Mouse (Mus musculus) embryonic fibroblast, embryonic 13.5 days (primary cell): ENCODE results near the gene Gosr2. TPM values are rescaled to one million over a fixed set of nuclear protein-coding genes. Genes with fewer than 3 reads are reported as not detected.

Experiments
- H3K27ac ChIP-seq: 2 replicates; pipeline ENCODE4 v1.5.1; 2012; ENCODE audit warnings: low read length, control low read depth, inconsistent platforms; ENCODE audit not compliant: insufficient read depth
- H3K4me1 ChIP-seq: 2 replicates; pipeline ENCODE4 v1.6.1; 2011; ENCODE audit warnings: low read length; ENCODE audit not compliant: control insufficient read depth, insufficient read depth
- H3K4me3 ChIP-seq: 2 replicates; pipeline ENCODE4 v1.5.1; 2011; ENCODE audit warnings: mild to moderate bottlenecking, control low read depth, low read length; ENCODE audit not compliant: insufficient read depth
- CTCF ChIP-seq: IDR thresholded peaks from 2 replicates; pipeline ENCODE4 v1.5.1; 2011; ENCODE audit warnings: mild to moderate bottlenecking, control low read depth, low read length, moderate library complexity, borderline replicate concordance; ENCODE audit not compliant: insufficient read depth
- POLR2A ChIP-seq: IDR thresholded peaks from 2 replicates; pipeline ENCODE4 v1.6.1; 2011; ENCODE audit warnings: low read depth, mild to moderate bottlenecking, control low read depth, low read length, moderate library complexity
- polyA plus RNA-seq: library from polyadenylated mRNA; stranded (reverse); fragments of >200 nt; gene quantifications from 2 replicates; pipeline ENCODE4 v1.2.4, GENCODE M21; 2011; ENCODE audit warnings: low read depth; ENCODE audit not compliant: missing spikeins, insufficient read length

The Gosr2 gene
- polyA plus RNA-seq, 1 experiment: 110 TPM

DNA sequence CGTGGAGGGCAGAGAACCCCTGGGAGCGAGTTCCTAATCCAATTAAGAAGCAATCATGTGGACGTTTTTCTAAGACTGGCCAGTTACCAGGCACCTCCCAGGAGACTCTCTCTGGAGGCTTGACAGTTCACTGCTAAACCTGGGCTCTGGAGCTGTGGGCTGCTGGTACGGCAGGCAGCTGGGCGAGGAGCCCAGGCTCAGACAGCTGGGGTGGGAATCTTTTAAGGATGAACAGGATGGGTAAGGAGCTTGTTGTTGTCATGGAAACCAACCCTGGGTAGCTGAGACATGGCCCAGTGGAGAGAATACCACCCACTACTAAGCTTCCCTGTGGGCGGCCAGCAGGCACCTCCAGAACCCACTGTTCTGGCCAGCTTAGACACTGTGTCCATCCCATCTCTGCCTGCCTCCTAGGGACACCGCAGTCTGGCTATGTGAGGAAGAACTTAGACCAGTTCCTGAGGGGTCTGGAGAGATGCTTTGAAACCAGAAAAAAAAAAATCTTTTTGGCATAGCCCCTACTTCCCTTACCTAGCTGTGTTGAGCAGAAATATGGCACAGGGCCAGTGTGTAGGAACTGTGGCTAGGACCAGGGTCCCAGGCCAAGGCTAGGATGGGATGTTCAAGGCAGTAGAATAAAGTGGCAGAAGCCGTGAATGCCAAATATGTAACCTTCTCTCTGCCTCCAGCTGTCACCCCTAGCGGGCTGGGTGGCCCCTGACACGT, 31.4 kb downstream of the Gosr2 start:
- Histone ChIP-seq H3K4me1 (no peaks in the 10 kb centered on the region), H3K4me3 (no peak overlapping the region), H3K27ac (no peak overlapping the region)
- TF ChIP-seq CTCF: no peak
- no peak for TF ChIP-seq POLR2A

DNA sequence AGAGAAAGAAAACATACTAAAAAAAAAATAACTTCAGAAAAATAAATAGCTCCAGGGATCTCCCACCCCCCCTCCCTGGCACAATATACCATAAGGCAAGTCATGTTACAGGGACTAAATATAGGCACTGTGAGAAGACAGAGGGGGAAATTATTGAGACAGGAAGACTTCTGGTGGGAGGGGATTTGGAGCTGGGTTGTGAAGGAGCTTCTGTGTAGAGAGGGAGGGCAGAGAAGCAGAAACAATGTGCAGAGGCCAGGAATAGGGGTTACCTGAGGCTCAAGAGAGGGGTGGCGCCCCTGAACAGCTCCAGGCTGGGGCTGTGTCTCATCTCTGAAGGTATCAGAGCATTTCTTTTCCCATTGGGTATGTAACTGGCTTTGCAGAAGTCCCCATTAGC, 32.0 kb downstream of the Gosr2 start:
- no peak for TF ChIP-seq POLR2A
- TF ChIP-seq CTCF: no peak
- no peaks in the 10 kb centered on the region for H3K4me1 ChIP-seq
- no peak overlapping the region for H3K4me3 ChIP-seq
- H3K27ac ChIP-seq: no peak overlapping the region

DNA sequence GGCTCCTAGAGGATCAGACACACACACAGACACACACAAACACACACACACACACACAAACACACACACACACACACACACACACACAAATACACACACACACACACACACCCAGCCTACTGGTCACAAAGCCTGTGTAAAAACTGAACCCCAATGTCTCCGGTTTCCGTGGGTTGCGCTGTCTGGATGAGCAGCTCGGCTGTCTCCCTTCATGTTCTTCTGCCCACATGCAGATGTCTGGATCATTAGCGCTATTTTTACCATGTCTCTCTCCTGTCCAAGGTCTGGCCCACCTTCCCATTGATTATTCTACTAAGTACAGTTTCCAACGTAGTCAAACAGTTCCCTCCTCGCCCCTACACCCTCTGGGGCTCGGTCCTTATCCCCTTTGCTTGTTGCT, 34.6 kb downstream of the Gosr2 start:
- TF ChIP-seq POLR2A (no peak), CTCF (no peak)
- no peak overlapping the region for H3K27ac ChIP-seq
- H3K4me1 ChIP-seq: no peaks in the 10 kb centered on the region
- H3K4me3 ChIP-seq: no peak overlapping the region

DNA sequence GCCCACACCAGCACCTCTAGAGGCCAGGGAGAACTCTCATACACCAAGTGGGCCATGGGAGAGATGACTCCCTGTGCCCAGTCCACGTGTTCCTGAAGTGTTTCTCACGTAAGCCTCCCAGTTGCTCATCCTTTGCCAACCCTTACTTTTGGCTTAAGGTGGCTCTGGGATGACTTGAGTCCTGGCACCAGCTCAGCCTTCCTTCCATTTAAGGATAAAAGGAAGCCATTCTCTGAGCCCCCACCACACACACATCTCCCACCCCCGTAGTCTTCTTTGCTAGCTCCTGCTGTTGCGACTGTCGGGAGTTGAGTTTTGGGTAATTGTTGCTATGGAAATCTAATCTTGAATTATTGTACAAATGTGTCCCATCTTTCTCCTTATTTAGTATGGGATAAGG, 35.2 kb downstream of the Gosr2 start:
- Histone ChIP-seq H3K4me3 (no peak overlapping the region), H3K4me1 (no peaks in the 10 kb centered on the region), H3K27ac (no peak overlapping the region)
- TF ChIP-seq CTCF (no peak), POLR2A (no peak)

DNA sequence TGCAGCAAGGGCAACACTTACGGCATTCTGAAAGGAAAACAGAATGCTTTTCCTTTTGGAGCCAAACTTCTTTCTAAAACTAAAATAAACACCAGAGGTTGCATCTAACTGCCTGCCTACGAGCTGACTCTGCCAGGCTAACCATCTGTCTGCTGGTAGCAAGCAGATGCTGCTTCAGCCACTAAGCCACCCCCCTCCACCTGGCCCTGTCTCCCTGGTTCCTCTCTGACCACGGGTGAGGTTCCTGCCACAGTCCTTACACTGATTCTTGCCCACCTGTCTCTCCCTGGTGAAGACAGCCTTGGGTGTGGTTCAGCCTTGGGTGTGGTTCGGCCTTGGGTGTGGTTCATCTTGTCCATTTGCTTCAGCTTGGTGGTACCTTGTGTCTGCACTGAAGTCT, 35.8 kb downstream of the Gosr2 start:
- no peaks in the 10 kb centered on the region for H3K4me1 ChIP-seq
- H3K4me3 ChIP-seq: no peak overlapping the region
- TF ChIP-seq POLR2A (no peak), CTCF (no peak)
- H3K27ac ChIP-seq: no peak overlapping the region

DNA sequence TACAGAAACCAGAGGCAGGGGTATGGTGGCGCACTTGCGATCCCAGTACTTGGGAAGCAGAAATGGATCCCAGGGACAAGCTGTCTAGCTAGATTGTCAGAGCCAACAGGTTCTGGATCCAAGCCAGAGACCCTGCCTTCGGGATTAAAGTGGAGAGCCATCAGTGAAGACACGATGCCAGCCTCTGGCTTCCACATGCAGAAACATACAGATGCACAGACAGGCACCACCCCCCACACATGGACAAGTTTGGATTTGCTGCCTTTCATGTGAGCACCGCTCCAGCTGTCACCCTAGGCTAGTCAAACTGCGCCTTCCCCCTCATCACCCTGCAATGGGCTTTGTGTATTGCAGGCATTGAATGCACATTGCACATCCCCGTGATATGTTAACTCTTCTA, 39.5 kb downstream of the Gosr2 start:
- no peak overlapping the region for H3K27ac ChIP-seq
- TF ChIP-seq POLR2A: no peak
- no peak overlapping the region for H3K4me3 ChIP-seq
- no peaks in the 10 kb centered on the region for H3K4me1 ChIP-seq

DNA sequence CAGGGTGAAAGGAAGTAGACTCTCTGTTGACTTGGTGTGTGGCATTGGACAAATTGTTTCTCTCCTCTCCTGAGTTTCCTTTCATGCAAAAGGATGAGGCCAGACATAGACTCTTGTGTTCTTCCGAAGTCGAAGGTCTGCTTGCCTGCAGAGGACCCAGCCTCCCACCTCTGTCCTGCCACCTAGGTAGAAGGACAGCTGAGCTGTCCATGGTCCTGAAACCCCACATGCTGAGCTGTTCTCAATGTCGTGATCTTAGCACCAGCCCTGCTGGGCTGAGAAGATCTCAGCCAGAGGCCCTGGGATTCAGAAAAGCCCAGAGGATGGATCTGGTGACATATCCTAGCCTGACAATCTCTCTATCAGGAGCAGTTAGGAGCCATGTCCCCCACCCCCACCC, 41.2 kb downstream of the Gosr2 start:
- H3K27ac ChIP-seq: no peak overlapping the region
- H3K4me1 ChIP-seq: no peaks in the 10 kb centered on the region
- TF ChIP-seq CTCF (no peak), POLR2A (no peak)
- no peak overlapping the region for H3K4me3 ChIP-seq

DNA sequence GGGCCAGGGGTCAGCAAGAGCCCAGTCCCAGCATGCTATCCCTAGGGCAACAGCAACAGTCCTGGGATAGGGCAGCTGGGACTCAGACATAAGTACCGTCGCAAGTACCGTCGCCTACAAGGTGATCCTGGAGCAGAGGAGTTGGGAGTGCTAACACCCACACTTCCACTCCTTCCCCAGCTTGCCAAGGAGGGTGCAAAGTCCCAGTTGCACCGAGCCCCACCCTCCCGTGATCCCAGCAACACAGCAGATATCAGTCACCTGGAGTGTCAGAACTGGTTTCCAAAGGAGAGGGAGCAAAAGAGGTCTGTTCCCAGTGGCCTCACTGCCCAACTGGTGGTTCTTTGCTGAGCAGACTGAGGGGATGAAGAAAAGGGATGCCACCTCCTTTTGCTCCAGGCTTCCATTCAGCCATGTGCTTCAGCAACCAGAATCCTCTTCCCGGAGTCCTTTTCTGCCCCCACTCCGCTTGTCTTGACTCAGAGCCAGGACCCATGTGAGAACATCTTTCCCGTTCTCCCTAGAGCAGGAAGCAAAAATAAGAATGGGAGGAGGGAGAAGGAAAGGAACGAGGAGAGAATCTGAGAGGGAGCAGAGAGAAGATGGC, 44.2 kb downstream of the Gosr2 start:
- Histone ChIP-seq H3K27ac (no peak overlapping the region), H3K4me1 (no peaks in the 10 kb centered on the region), H3K4me3 (no peak overlapping the region)
- TF ChIP-seq CTCF (no peak), POLR2A (no peak)

DNA sequence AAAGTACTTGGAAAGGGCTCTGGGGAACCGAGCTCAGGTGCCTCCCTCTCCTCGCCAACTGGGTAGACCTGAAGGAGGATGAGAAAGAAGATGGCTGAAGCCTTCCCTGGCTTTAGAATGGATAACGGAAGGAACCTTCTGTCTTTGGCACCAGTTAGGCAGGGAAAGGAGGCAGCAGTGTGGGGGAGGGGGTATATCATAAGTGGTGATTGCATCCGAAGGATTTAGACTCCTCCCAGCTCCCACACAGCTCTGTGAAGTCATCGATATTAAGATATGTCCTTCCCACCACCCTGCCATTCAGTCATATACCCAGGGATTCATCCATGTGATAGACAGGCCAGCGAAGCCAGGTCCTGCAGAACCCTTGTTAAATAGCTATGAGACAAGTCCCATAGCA, 46.3 kb downstream of the Gosr2 start:
- no peak for TF ChIP-seq CTCF
- no peak for TF ChIP-seq POLR2A
- Histone ChIP-seq H3K27ac (no peak overlapping the region), H3K4me1 (no peaks in the 10 kb centered on the region), H3K4me3 (no peak overlapping the region)

DNA sequence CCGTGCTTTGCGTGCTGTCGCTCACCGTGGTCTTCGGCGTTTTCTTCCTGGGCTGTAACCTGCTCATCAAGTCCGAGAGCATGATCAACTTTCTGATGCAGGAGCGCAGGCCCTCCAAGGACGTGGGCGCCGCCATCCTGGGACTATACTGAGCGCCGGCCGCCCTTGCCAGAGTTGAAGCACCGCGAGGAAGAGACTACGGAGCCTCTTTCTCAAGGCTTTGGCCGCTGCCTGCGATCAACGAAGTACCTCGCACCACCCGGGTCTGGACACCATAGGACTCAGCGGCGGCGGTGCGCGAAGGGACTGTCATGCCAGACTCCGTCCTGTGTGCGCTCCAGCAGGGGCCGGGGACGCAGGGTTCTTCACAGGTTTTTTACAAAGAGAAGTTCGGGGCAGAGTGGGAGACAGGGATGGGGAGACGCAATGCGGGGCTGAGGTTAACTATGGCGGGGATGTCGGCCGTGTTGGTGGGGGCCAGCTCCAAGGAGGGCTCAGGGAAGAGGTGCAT, 47.7 kb downstream of the Gosr2 start:
- TF ChIP-seq POLR2A (no peak), CTCF (no peak)
- H3K4me1 ChIP-seq: no peaks in the 10 kb centered on the region
- no peak overlapping the region for H3K4me3 ChIP-seq
- H3K27ac ChIP-seq: no peak overlapping the region

DNA sequence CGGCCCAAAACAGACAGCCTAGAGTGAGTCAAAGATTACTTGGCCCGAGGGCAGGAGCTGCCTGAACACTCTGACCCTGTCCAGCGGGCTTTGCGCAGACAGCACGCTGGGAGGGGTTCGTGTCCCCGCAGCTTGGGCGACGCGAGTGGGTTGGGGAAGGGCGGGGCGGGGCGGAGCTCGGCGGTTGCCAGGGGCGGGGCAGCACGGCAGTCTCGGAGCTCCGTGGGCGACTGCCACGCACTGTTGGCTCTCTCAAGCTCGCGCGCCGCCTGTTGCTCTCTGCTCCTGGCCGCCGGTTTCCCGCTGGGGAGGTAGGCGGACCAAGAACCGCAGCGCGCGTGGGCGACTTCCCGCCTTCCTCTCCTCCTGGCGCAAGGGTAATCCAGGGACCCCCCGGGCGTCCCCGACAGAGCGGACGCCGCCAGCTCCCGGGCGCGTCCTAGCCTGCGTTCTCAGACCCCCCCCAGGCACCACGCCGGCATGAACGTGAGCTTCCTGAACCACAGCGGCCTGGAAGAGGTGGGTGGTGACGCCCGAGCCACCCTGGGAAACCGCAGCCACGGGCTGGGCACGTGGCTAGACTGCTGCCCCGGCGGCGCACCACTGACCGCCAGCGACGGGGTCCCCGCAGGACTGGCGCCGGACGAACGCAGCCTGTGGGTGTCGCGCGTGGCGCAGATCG, 48.3 kb downstream of the Gosr2 start, which contains the start of gene Rprml:
Rprml (plus strand) TSS at position 270 of the 682 bp plus-strand sequence.
- no peak for TF ChIP-seq POLR2A
- TF ChIP-seq CTCF: no peak
- Histone ChIP-seq H3K27ac (no peak within 1 kb of the TSS), H3K4me3 (no peak within 1 kb of the TSS), H3K4me1 (no peaks in the 10 kb centered on the region)
